Mouse (Mus musculus) stomach, postnatal 0 days (tissue): ENCODE results near the gene Gtf2ird1.

Source experiments
- CTCF ChIP-seq: IDR thresholded peaks from 2 replicates; pipeline ENCODE4 v1.5.1; 2016; ENCODE audit warnings: antibody characterized with exemption, low read depth, mild to moderate bottlenecking, moderate library complexity
- EP300 ChIP-seq: optimal IDR thresholded peaks from 2 replicates; pipeline ENCODE3; 2016; ENCODE audit warnings: antibody characterized with exemption

- TF ChIP-seq CTCF (no peak), EP300 (no peak)
These were observed 14.1 kb upstream of the Gtf2ird1 start for GRCm38 (mm10) chr5:134470538-134471169.
